Mouse (Mus musculus) right cerebral cortex, postnatal 36 days (tissue): ENCODE measurements around the gene Rgs8.

ENCODE experiments used
- DNase-seq, 2 experiments: peaks; one replicate each; pipeline ENCODE4 v3.0.0; 2022; ENCODE audit warnings: low spot score in 2 of 2, mixed read lengths in 1 of 2

Rgs8 gene

GRCm38 (mm10) chr1:153673900-153674299 lies 21.1 kb downstream of the Rgs8 start:
- peak in 1 of 2 experiments; percentile 40 for DNase-seq

GRCm38 (mm10) chr1:153675591-153675990 lies 22.8 kb downstream of the Rgs8 start:
- no peak for DNase-seq

- DNase-seq, result no peak
These were observed 24.8 kb downstream of the Rgs8 start for GRCm38 (mm10) chr1:153677635-153678034.

GRCm38 (mm10) chr1:153679147-153679546 lies 26.3 kb downstream of the Rgs8 start:
- DNase-seq, result peak; percentile 74

GRCm38 (mm10) chr1:153679653-153680052 lies 26.8 kb downstream of the Rgs8 start:
- DNase-seq, result no peak

GRCm38 (mm10) chr1:153680363-153680762 lies 27.5 kb downstream of the Rgs8 start:
- DNase-seq, result no peak

- no peak for DNase-seq
These were observed 28.2 kb downstream of the Rgs8 start for GRCm38 (mm10) chr1:153681036-153681435.

GRCm38 (mm10) chr1:153683190-153683589 lies 30.4 kb downstream of the Rgs8 start:
- no peak for DNase-seq

GRCm38 (mm10) chr1:153685630-153686029 lies 32.8 kb downstream of the Rgs8 start:
- DNase-seq, result no peak

GRCm38 (mm10) chr1:153692526-153692925 lies 39.7 kb downstream of the Rgs8 start:
- DNase-seq, result no peak

- no peak for DNase-seq
These were observed 41.7 kb downstream of the Rgs8 start for GRCm38 (mm10) chr1:153694372-153695120.

GRCm38 (mm10) chr1:153695398-153695797 lies 42.6 kb downstream of the Rgs8 start:
- no peak for DNase-seq

- no peak for DNase-seq
These were observed 43.3 kb downstream of the Rgs8 start for GRCm38 (mm10) chr1:153696093-153696492.

GRCm38 (mm10) chr1:153696541-153696940 lies 43.7 kb downstream of the Rgs8 start:
- DNase-seq, result no peak

- no peak for DNase-seq
These were observed 44.9 kb downstream of the Rgs8 start for GRCm38 (mm10) chr1:153697581-153698251.

- no peak for DNase-seq
These were observed 45.7 kb downstream of the Rgs8 start for GRCm38 (mm10) chr1:153698311-153699084.

GRCm38 (mm10) chr1:153700448-153701063 lies 47.7 kb downstream of the Rgs8 start:
- no peak for DNase-seq

GRCm38 (mm10) chr1:153701461-153701860 lies 48.6 kb downstream of the Rgs8 start:
- no peak for DNase-seq

- no peak for DNase-seq
These were observed 49.5 kb downstream of the Rgs8 start for GRCm38 (mm10) chr1:153702166-153702852.

- no peak for DNase-seq
These were observed 50.1 kb downstream of the Rgs8 start for GRCm38 (mm10) chr1:153702853-153703410.

- DNase-seq, result peak; percentile 20 to 34
These were observed 50.7 kb downstream of the Rgs8 start for GRCm38 (mm10) chr1:153703445-153703991.
